Mouse (Mus musculus) cortical plate, adult 2 months (tissue): ENCODE measurements around the gene Usp24. TPM values are rescaled to one million over a fixed set of nuclear protein-coding genes. Genes with fewer than 3 reads are reported as not detected.
"Not testable (repeated sequence)": the region's sequence is repeated elsewhere in the genome, so short reads cannot be mapped to it uniquely, and the experiment has no call there.

Experiments used
- H3K27ac ChIP-seq: fragments of 200-500 bp; 2 replicates; pipeline ENCODE4 v1.5.1; 2012; ENCODE audit warnings: low read length, control low read depth, inconsistent platforms; ENCODE audit not compliant: insufficient read depth
- H3K4me1 ChIP-seq: fragments of 200-500 bp; 2 replicates; pipeline ENCODE4 v1.6.1; 2011; ENCODE audit warnings: low read length; ENCODE audit not compliant: control insufficient read depth, insufficient read depth
- H3K4me3 ChIP-seq: fragments of 200-500 bp; 2 replicates; pipeline ENCODE4 v1.5.1; 2011; ENCODE audit warnings: mild to moderate bottlenecking, low read length, control low read depth; ENCODE audit not compliant: insufficient read depth
- CTCF ChIP-seq: fragments of 200-500 bp; IDR thresholded peaks from 2 replicates; pipeline ENCODE4 v1.5.1; 2011; ENCODE audit warnings: mild to moderate bottlenecking, control low read depth, low read length; ENCODE audit not compliant: insufficient read depth; ENCODE audit errors: extremely low read depth
- POLR2A ChIP-seq: fragments of 200-500 bp; IDR thresholded peaks from 2 replicates; pipeline ENCODE4 v1.6.1; 2011; ENCODE audit warnings: mild to moderate bottlenecking, low read length, control low read depth; ENCODE audit not compliant: insufficient read depth; ENCODE audit errors: extremely low read depth
- polyA plus RNA-seq: library from polyadenylated mRNA; depleted of rRNA; stranded (reverse); fragments of >200 nt; gene quantifications from 2 replicates; pipeline ENCODE4 v1.2.3, GENCODE M21; 2012

Gene Usp24
- polyA plus RNA-seq, 1 experiment: 17.7 TPM

DNA sequence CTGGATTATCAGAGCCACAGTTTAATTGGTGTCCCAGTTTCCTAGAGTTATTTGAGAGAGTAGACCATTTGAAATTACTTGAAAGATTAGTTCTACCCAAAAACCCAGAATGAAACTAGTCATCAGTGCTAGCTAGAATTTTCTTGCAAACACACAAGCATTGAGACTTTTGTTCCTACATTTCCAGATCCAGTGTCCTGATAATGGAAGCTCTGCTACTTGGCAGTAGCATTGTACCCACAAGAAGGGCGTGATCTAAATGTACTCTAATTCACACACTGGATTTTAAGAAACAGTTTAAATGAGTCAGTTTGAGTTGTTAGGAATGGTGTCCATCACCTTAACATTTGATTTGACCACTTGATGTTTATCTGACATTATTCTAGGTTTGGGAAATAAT lies 31.7 kb downstream of the Usp24 start:
- no peaks in the 10 kb centered on the region for H3K4me1 ChIP-seq
- TF ChIP-seq CTCF: no peak
- H3K4me3 ChIP-seq: no peak overlapping the region
- no peak overlapping the region for H3K27ac ChIP-seq

- not testable (repeated sequence) for H3K4me3 ChIP-seq, H3K4me1 ChIP-seq, H3K27ac ChIP-seq
Measured at GRCm38 (mm10) chr4:106355025-106355424, 39.0 kb downstream of the Usp24 start.

DNA sequence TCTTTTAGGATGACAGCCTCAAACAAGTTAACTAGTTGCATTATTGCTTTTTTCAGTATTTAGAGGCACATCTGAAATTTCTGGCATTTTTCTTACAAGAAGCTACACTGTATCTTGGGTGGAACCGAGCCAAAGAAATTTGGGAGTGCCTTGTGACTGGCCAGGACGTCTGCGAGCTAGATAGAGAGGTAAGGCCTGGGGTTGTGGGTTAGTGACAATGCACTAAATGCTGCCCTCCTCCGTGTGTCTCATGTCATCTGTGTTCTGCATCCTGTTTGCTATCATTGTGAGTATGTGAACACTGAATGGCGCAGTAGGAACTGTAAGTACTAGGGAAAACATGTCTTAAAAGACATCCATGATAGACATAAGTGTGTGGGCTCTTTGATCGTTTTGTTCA lies 54.0 kb downstream of the Usp24 start:
- Histone ChIP-seq H3K4me1 (no peaks in the 10 kb centered on the region), H3K27ac (no peak overlapping the region), H3K4me3 (no peak overlapping the region)
- TF ChIP-seq POLR2A (no peak), CTCF (no peak)

DNA sequence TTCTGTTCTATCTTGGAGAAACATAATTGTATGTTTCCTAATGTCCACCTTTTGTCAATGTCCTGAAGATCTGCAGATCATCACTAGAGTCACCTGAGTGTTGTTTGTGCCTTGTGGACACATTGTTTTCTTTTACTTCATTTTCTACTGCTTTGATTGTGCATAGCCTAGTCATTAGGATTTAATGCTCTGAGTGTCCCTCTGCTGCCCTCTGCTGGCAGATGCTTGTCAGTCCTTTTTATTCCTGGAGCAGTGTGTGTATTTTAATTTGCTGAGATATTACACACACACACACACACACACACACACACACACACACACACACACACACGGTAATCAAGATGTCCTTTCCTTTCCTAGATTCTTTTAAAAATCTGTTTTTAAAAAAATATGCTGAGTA lies 59.8 kb downstream of the Usp24 start:
- H3K4me1 ChIP-seq: no peaks in the 10 kb centered on the region
- no peak overlapping the region for H3K4me3 ChIP-seq
- TF ChIP-seq CTCF (peak; percentile 82), POLR2A (no peak)
- no peak overlapping the region for H3K27ac ChIP-seq

- H3K27ac ChIP-seq: no peak overlapping the region
- H3K4me3 ChIP-seq: no peak overlapping the region
- TF ChIP-seq POLR2A (no peak), CTCF (no peak)
- H3K4me1 ChIP-seq: no peaks in the 10 kb centered on the region
Measured at GRCm38 (mm10) chr4:106378839-106379572, 63.0 kb downstream of the Usp24 start.

- Histone ChIP-seq H3K27ac (no peak overlapping the region), H3K4me3 (no peak overlapping the region), H3K4me1 (no peaks in the 10 kb centered on the region)
- no peak for TF ChIP-seq CTCF
- TF ChIP-seq POLR2A: no peak
Measured at GRCm38 (mm10) chr4:106381131-106381530, 65.1 kb downstream of the Usp24 start.

- peak overlapping the region; percentile 88 for H3K27ac ChIP-seq
- TF ChIP-seq POLR2A (no peak), CTCF (no peak)
- H3K4me1 ChIP-seq: peaks cover 3% of the 10 kb centered on the region; the same call in 1 of the 2 replicates
- H3K4me3 ChIP-seq: no peak overlapping the region
Measured at GRCm38 (mm10) chr4:106389908-106390307, 73.9 kb downstream of the Usp24 start.

- Histone ChIP-seq H3K4me1 (no peaks in the 10 kb centered on the region), H3K27ac (no peak overlapping the region), H3K4me3 (no peak overlapping the region)
- no peak for TF ChIP-seq POLR2A
- TF ChIP-seq CTCF: no peak
Measured at GRCm38 (mm10) chr4:106409621-106410020, 93.6 kb downstream of the Usp24 start.

DNA sequence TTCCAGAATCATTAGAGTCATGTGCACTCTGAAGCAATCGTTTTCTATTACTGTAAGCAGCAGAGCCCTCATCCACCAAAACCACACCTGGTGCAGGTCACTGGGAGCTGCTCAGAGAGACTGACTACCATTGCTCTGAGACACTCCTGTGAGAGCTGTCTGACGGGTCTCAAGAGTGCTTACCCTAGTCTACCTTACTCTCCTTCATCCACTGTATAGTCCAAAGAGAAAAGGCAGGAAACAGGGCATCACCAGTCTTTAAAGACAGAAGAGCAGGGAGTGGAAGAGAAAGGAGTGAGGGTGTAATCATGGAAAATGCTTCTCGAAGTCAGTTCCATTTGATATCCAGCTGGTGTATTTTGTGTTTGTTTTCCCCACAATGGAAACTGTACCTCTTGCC lies 103.2 kb downstream of the Usp24 start:
- no peak overlapping the region for H3K4me3 ChIP-seq
- TF ChIP-seq POLR2A (no peak), CTCF (no peak)
- no peak overlapping the region for H3K27ac ChIP-seq
- no peaks in the 10 kb centered on the region for H3K4me1 ChIP-seq

DNA sequence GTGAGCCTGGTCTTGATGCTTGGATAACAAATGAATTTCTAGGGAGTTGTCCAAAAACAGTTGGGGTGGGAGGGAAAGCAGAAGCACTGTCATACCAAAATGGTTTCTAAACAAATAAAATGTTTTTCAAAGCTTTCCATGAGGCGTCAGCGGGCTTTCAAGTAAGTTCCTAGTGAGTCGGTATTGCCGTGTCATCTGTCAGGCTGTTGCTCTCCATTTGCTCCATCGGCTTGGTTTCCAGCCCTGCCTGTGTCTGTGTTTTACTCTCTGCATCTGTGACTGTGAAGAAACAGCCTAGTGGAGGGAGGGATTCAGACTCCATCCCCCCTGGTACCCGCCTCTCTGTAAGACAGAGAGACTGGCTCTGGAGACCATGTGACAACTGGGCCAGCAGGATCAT lies 103.8 kb downstream of the Usp24 start:
- Histone ChIP-seq H3K4me1 (no peaks in the 10 kb centered on the region), H3K4me3 (no peak overlapping the region), H3K27ac (no peak overlapping the region)
- TF ChIP-seq POLR2A (no peak), CTCF (no peak)

- TF ChIP-seq POLR2A (no peak), CTCF (no peak)
Measured at GRCm38 (mm10) chr4:106422597-106422996, 106.6 kb downstream of the Usp24 start.

More at GRCm38 (mm10) chr4:106422597-106422996, 106.6 kb downstream of the Usp24 start:
- Histone ChIP-seq H3K4me3 (no peak overlapping the region), H3K27ac (no peak overlapping the region), H3K4me1 (no peaks in the 10 kb centered on the region)
